Mouse (Mus musculus) CH12.LX (cell line): ENCODE data around the gene Rps3.

ENCODE experiments used
- CHD1 ChIP-seq: IDR thresholded peaks from 2 replicates; pipeline ENCODE4 v1.6.1; 2012; ENCODE audit warnings: low read depth, low read length, improper control_type of control experiment, inconsistent platforms
- CTCF ChIP-seq, 2 experiments: IDR thresholded peaks in 1 of 2; conservative IDR thresholded peaks in 1 of 2; 2 replicates each; pipeline ENCODE4 v1.5.1; 2011 to 2012; ENCODE audit warnings: low read depth in 2 of 2, low read length in 2 of 2, improper control_type of control experiment in 1 of 2, inconsistent platforms in 1 of 2, mild to moderate bottlenecking in 1 of 2, moderate library complexity in 1 of 2
- NRF1 ChIP-seq: IDR thresholded peaks from 2 replicates; pipeline ENCODE4 v1.6.1; 2014; ENCODE audit warnings: low read depth, mild to moderate bottlenecking, inconsistent platforms, low read length, improper control_type of control experiment, moderate library complexity
- PAX5 ChIP-seq: IDR thresholded peaks from 2 replicates; pipeline ENCODE4 v1.6.1; 2012; ENCODE audit warnings: low read length, inconsistent platforms, mixed read lengths
- POLR2A ChIP-seq: IDR thresholded peaks from 2 replicates; pipeline ENCODE4 v1.6.1; 2011; ENCODE audit warnings: low read depth, mild to moderate bottlenecking, improper control_type of control experiment, low read length
- POLR2AphosphoS2 ChIP-seq: IDR thresholded peaks from 2 replicates; pipeline ENCODE4 v1.6.1; 2011; ENCODE audit warnings: low read depth, low read length, improper control_type of control experiment
- SIN3A ChIP-seq: IDR thresholded peaks from 2 replicates; pipeline ENCODE4 v1.6.1; 2012; ENCODE audit warnings: low read length, improper control_type of control experiment, inconsistent platforms
- UBTF ChIP-seq: IDR thresholded peaks from 2 replicates; pipeline ENCODE4 v1.6.1; 2012; ENCODE audit warnings: low read depth, mild to moderate bottlenecking, inconsistent platforms, low read length, improper control_type of control experiment, moderate library complexity

DNA sequence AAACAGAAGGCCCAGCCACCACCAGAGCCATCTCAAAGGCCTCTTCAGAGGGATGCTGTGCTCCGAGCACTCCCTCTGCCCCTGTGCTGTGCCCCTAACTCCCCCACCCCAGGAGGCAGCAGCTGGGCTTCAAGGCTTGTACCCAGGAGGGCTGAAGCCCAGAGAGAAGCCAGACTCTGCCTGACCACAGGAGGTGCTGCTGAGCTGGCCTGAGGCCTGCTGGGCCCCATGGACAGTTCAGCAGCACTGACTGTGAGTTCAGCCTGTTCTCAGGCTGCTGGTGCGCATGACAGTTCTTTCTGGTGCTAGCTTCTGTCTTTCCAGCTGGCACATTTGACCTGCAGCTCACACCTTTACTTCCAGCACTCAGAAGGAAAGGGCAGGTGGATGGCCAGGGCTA lies 37.7 kb downstream of the Rps3 start:
- no peak for TF ChIP-seq POLR2A
- no peak for TF ChIP-seq SIN3A
- TF ChIP-seq PAX5 = no peak
- TF ChIP-seq NRF1 = no peak
- TF ChIP-seq CTCF (conservative IDR thresholded peaks at IDR 0.05 in 1 of 2, IDR thresholded peaks at IDR 0.05 in 1 of 2; ENCODE audit: low read depth in 2 of 2, low read length in 2 of 2) = peak in 1 of 2 experiments; percentile 58; a peak in 2 of 4 replicates
- no peak for TF ChIP-seq CHD1
- TF ChIP-seq UBTF = no peak
- no peak for TF ChIP-seq POLR2AphosphoS2
